Mouse (Mus musculus) right cerebral cortex, postnatal 36 days (tissue): ENCODE measurements at regions not wholly inside any gene's neighbourhood (a gene's known extent, or its start where the extent isn't known, plus 50 kb on each side); places are given as distances from the start of the nearest gene placed in this dataset.

ENCODE experiments used
- DNase-seq, 2 experiments: peaks; one replicate each; pipeline ENCODE4 v3.0.0; 2022; ENCODE audit warnings: low spot score in 2 of 2, mixed read lengths in 1 of 2

DNA sequence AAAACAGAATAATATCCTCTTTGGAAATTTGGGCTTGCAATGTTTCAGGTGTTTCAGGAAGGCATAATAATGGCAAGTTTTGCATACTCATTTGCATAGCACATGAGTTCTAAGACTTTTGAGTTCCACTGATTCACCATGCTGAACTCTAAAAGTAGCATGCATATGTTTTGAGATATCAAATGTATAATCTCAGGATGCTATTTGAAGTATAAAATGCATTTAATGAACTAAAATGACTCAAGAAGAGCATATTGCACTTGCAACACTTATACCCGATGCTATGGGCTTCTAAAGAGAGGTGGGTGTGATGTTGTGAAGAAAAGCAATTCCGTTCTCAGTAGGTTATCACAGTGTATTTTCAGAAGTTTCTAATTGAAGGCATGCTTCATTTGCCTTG lies 1930.6 kb downstream of the Grik2 start:
- peak in 1 of 2 experiments; percentile 7 for DNase-seq
